Mouse (Mus musculus): ENCODE results near the gene Mdfic. TPM values are rescaled to one million over a fixed set of nuclear protein-coding genes. Genes with fewer than 3 reads are reported as not detected.

The Mdfic gene
- 10 to 100 TPM in 1 of 2 experiments, 1 to 10 TPM in 1; 8.5 to 11.9 TPM for total RNA-seq (2023)

GRCm38 (mm10) chr6:15720461-15720817, at the start of gene Mdfic:
TSS of gene Mdfic (plus strand) at chr6:15720661.

Data from neutrophil, adult 59 days (primary cell).